Mouse (Mus musculus) lung, postnatal 0 days (tissue): ENCODE measurements at regions not wholly inside any gene's neighbourhood (a gene's known extent, or its start where the extent isn't known, plus 50 kb on each side); places are given as distances from the start of the nearest gene placed in this dataset.
"Not testable (repeated sequence)": the region's sequence is repeated elsewhere in the genome, so short reads cannot be mapped to it uniquely, and the experiment has no call there.

ENCODE experiments used
- ATAC-seq: fragments of 200-750 bp; cut with Nextera tagmentation; 2 replicates; pipeline ENCODE4 v1.8.0; 2017; ENCODE audit warnings: moderate library complexity
- DNase-seq: peaks from one replicate; pipeline ENCODE4 v3.0.0-alpha.2; 2016; ENCODE audit warnings: low spot score
- H3K27ac ChIP-seq: fragments of 300-500 bp; sonication (generic); 2 replicates; pipeline ENCODE4 v1.5.1; 2014; ENCODE audit warnings: antibody characterized with exemption, mild to moderate bottlenecking, low read length, mixed read lengths
- H3K27me3 ChIP-seq: fragments of 300-500 bp; sonication (generic); replicated peaks from 2 replicates; pipeline ENCODE4 v1.6.1; 2014; ENCODE audit warnings: low read length, mixed read lengths; ENCODE audit not compliant: insufficient read depth
- H3K36me3 ChIP-seq: fragments of 300-500 bp; sonication (generic); 2 replicates; pipeline ENCODE4 v1.6.1; 2014; ENCODE audit warnings: low read length, mixed read lengths; ENCODE audit not compliant: insufficient read depth
- H3K4me1 ChIP-seq: fragments of 300-500 bp; sonication (generic); 2 replicates; pipeline ENCODE4 v1.6.1; 2014; ENCODE audit warnings: antibody characterized with exemption, low read depth, low read length, mixed read lengths; ENCODE audit not compliant: insufficient read depth
- H3K4me2 ChIP-seq: fragments of 300-500 bp; sonication (generic); replicated peaks from 2 replicates; pipeline ENCODE4 v1.6.1; 2014; ENCODE audit warnings: low read depth, mild to moderate bottlenecking, low read length, moderate library complexity, mixed read lengths
- H3K4me3 ChIP-seq: fragments of 300-500 bp; sonication (generic); 2 replicates; pipeline ENCODE4 v1.5.1; 2014; ENCODE audit warnings: low read depth, low read length
- H3K9ac ChIP-seq: fragments of 300-500 bp; sonication (generic); replicated peaks from 2 replicates; pipeline ENCODE4 v1.6.1; 2014; ENCODE audit warnings: low read depth, mild to moderate bottlenecking
- H3K9me3 ChIP-seq: fragments of 300-500 bp; sonication (generic); 2 replicates; pipeline ENCODE4 v1.6.1; 2016; ENCODE audit warnings: low read length, mixed read lengths
- CTCF ChIP-seq: IDR thresholded peaks from 2 replicates; pipeline ENCODE4 v1.5.1; 2016; ENCODE audit warnings: antibody characterized with exemption, mild to moderate bottlenecking
- EP300 ChIP-seq: IDR thresholded peaks from 2 replicates; pipeline ENCODE4 v1.6.1; 2016; ENCODE audit warnings: antibody characterized with exemption, mild to moderate bottlenecking, control low read depth
- WGBS: fragments of 180-500 bp; shearing (Covaris S2); extraction: QIAGEN DNeasy Blood & Tissue Kit; methylation state at CpG from one replicate; pipeline ENCODE4 v1.1.7; 2014; 5-methylcytosine and 5-hydroxymethylcytosine counted together

DNA sequence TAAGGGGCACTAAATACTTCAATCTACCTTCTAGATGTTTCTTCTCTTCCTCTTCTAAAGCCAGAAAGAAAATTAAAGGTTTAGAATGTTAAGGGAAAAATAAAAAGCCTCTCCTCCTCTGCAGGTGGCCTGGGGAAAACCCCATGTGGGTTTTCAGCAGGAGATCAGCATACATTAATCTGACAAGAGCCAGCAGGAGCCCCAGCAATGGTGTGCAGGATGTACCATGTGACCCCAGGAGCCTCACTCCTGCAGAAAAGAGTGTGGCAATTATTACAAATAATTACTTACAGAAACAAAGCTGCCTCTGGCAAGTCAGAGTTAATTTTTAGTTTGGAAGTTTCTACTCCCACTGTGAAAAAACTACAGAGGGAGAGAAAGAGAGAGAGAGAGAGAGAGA lies 440.4 kb downstream of the Zpld1 start:
- ATAC-seq (no peak), DNase-seq (no peak)
- no peaks in the 10 kb centered on the region for H3K27me3 ChIP-seq
- no peaks in the 10 kb centered on the region for H3K9me3 ChIP-seq
- H3K27ac ChIP-seq = no peak overlapping the region
- H3K9ac ChIP-seq = no peak overlapping the region
- no peaks in the 10 kb centered on the region for H3K4me1 ChIP-seq
- no peaks in the 10 kb centered on the region for H3K36me3 ChIP-seq
- TF ChIP-seq EP300 (no peak), CTCF (no peak)
- no peak overlapping the region for H3K4me3 ChIP-seq
- H3K4me2 ChIP-seq = no peak overlapping the region

DNA sequence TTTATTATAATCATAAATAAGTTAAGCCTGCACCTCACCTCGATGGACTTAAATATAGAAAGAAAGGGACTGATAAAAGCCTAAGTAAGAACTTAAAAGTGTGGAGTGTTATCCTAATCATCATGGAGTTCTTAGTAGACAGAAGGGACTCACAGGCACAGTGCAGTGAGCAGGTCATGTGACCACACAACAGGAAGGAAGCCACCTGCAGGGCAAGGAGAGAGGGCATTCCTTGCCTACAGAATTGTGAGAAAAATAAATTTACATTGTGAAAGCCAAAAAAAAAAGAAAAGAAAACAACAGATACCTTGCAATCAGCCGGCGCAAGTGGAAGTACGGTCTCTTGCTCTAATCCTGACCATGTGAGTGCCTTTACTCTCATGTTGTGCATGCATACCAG lies 454.8 kb downstream of the Zpld1 start:
- H3K36me3 ChIP-seq, H3K27me3 ChIP-seq, H3K4me1 ChIP-seq, ATAC-seq, H3K27ac ChIP-seq, H3K9me3 ChIP-seq, DNase-seq, H3K9ac ChIP-seq, H3K4me3 ChIP-seq, H3K4me2 ChIP-seq: not testable (repeated sequence)
- 97% methylated on average over 3 of the region's 4 CpGs for WGBS
